Mouse (Mus musculus) midbrain, embryonic 14.5 days (tissue): ENCODE measurements at regions not wholly inside any gene's neighbourhood (a gene's known extent, or its start where the extent isn't known, plus 50 kb on each side); places are given as distances from the start of the nearest gene placed in this dataset.

Experiments
- ATAC-seq: fragments of 200-750 bp; cut with Nextera tagmentation; 2 replicates; pipeline ENCODE4 v1.8.0; 2017; ENCODE audit warnings: moderate number of reproducible peaks, moderate library complexity; ENCODE audit not compliant: low FRiP score, low TSS enrichment
- DNase-seq: peaks from one replicate; pipeline ENCODE4 v3.0.0-alpha.2; 2015
- H3K27ac ChIP-seq: fragments of 300-500 bp; sonication (generic); replicated peaks from 2 replicates; pipeline ENCODE4 v1.5.1; 2014; ENCODE audit warnings: mild to moderate bottlenecking, low read depth, low read length, moderate library complexity
- H3K27me3 ChIP-seq: fragments of 300-500 bp; sonication (generic); 2 replicates; pipeline ENCODE4 v1.6.1; 2014; ENCODE audit warnings: low read length, control low read depth, mixed read lengths; ENCODE audit not compliant: control insufficient read depth, insufficient read depth
- H3K36me3 ChIP-seq: fragments of 300-500 bp; sonication (generic); 2 replicates; pipeline ENCODE4 v1.6.1; 2014; ENCODE audit warnings: low read length, control low read depth; ENCODE audit not compliant: control insufficient read depth, insufficient read depth
- H3K4me1 ChIP-seq: fragments of 300-500 bp; sonication (generic); 2 replicates; pipeline ENCODE4 v1.6.1; 2014; ENCODE audit warnings: mild to moderate bottlenecking, antibody characterized with exemption, low read length, control low read depth; ENCODE audit not compliant: control insufficient read depth, insufficient read depth
- H3K4me2 ChIP-seq: fragments of 300-500 bp; sonication (generic); 2 replicates; pipeline ENCODE4 v1.6.1; 2014; ENCODE audit warnings: mild to moderate bottlenecking, low read length, moderate library complexity
- H3K4me3 ChIP-seq: fragments of 300-500 bp; sonication (generic); replicated peaks from 2 replicates; pipeline ENCODE4 v1.5.1; 2014; ENCODE audit warnings: low read depth, low read length
- H3K9ac ChIP-seq: fragments of 300-500 bp; sonication (generic); replicated peaks from 2 replicates; pipeline ENCODE4 v1.6.1; 2014; ENCODE audit warnings: mild to moderate bottlenecking, low read length, moderate library complexity
- H3K9me3 ChIP-seq: fragments of 300-500 bp; sonication (generic); 2 replicates; pipeline ENCODE4 v1.6.1; 2016; ENCODE audit warnings: low read length, control low read depth, mixed read lengths; ENCODE audit not compliant: control insufficient read depth
- WGBS: fragments of 180-500 bp; shearing (Covaris S2); extraction: QIAGEN DNeasy Blood & Tissue Kit; methylation state at CpG from one replicate; pipeline ENCODE4 v1.1.7; 2014; 5-methylcytosine and 5-hydroxymethylcytosine counted together

GRCm38 (mm10) chr6:101793986-101794385, 416.3 kb upstream of the Pdzrn3 start:
- H3K4me2 ChIP-seq, result no peak overlapping the region
- H3K4me3 ChIP-seq, result no peak overlapping the region
- H3K9me3 ChIP-seq, result no peaks in the 10 kb centered on the region
- ATAC-seq (no peak), DNase-seq (no peak)
- H3K9ac ChIP-seq, result no peak overlapping the region
- no peak overlapping the region for H3K27ac ChIP-seq
- 67% methylated on average over 2 of the region's 2 CpGs for WGBS
- H3K4me1 ChIP-seq, result no peaks in the 10 kb centered on the region
- H3K27me3 ChIP-seq, result no peaks in the 10 kb centered on the region
- no peaks in the 10 kb centered on the region for H3K36me3 ChIP-seq

GRCm38 (mm10) chr6:101777864-101778263, 400.2 kb upstream of the Pdzrn3 start:
- H3K4me3 ChIP-seq, result no peak overlapping the region
- H3K9ac ChIP-seq, result no peak overlapping the region
- 98% methylated on average over 3 of the region's 3 CpGs for WGBS
- H3K27me3 ChIP-seq, result no peaks in the 10 kb centered on the region
- H3K36me3 ChIP-seq, result no peaks in the 10 kb centered on the region
- no peaks in the 10 kb centered on the region for H3K4me1 ChIP-seq
- DNase-seq, result no peak
- H3K4me2 ChIP-seq, result no peak overlapping the region
- H3K9me3 ChIP-seq, result no peaks in the 10 kb centered on the region
- no peak overlapping the region for H3K27ac ChIP-seq
- ATAC-seq, result no peak

- H3K27me3 ChIP-seq, result no peaks in the 10 kb centered on the region
- no peak overlapping the region for H3K27ac ChIP-seq
- ATAC-seq, result no peak
- WGBS, result 61% methylated on average over 5 of the region's 5 CpGs
- no peak overlapping the region for H3K4me3 ChIP-seq
- H3K4me1 ChIP-seq, result no peaks in the 10 kb centered on the region
- H3K36me3 ChIP-seq, result no peaks in the 10 kb centered on the region
- no peaks in the 10 kb centered on the region for H3K9me3 ChIP-seq
- no peak overlapping the region for H3K9ac ChIP-seq
- DNase-seq, result no peak
- H3K4me2 ChIP-seq, result no peak overlapping the region
These were observed 395.5 kb upstream of the Pdzrn3 start for GRCm38 (mm10) chr6:101773151-101773550.

- no peak overlapping the region for H3K9ac ChIP-seq
- no peak for DNase-seq
- no peaks in the 10 kb centered on the region for H3K36me3 ChIP-seq
- no peaks in the 10 kb centered on the region for H3K4me1 ChIP-seq
- WGBS, result 39% methylated on average over 3 of the region's 3 CpGs
- H3K4me2 ChIP-seq, result no peak overlapping the region
- no peak for ATAC-seq
- no peaks in the 10 kb centered on the region for H3K27me3 ChIP-seq
- H3K4me3 ChIP-seq, result no peak overlapping the region
- H3K27ac ChIP-seq, result no peak overlapping the region
- H3K9me3 ChIP-seq, result no peaks in the 10 kb centered on the region
These were observed 357.4 kb upstream of the Pdzrn3 start for GRCm38 (mm10) chr6:101735107-101735506.

- H3K4me1 ChIP-seq, result no peaks in the 10 kb centered on the region
- ATAC-seq (no peak), DNase-seq (no peak)
- no peak overlapping the region for H3K27ac ChIP-seq
- H3K9me3 ChIP-seq, result no peaks in the 10 kb centered on the region
- H3K27me3 ChIP-seq, result no peaks in the 10 kb centered on the region
- no peak overlapping the region for H3K4me2 ChIP-seq
- no peak overlapping the region for H3K9ac ChIP-seq
- no peak overlapping the region for H3K4me3 ChIP-seq
- no peaks in the 10 kb centered on the region for H3K36me3 ChIP-seq
These were observed 342.8 kb upstream of the Pdzrn3 start for GRCm38 (mm10) chr6:101720513-101720912.

- no peak for DNase-seq
- H3K9me3 ChIP-seq, result no peaks in the 10 kb centered on the region
- no peaks in the 10 kb centered on the region for H3K4me1 ChIP-seq
- no peak overlapping the region for H3K9ac ChIP-seq
- H3K27me3 ChIP-seq, result no peaks in the 10 kb centered on the region
- no peak overlapping the region for H3K27ac ChIP-seq
- H3K4me2 ChIP-seq, result no peak overlapping the region
- WGBS, result 93% methylated on average over 2 of the region's 2 CpGs
- no peaks in the 10 kb centered on the region for H3K36me3 ChIP-seq
- no peak for ATAC-seq
- no peak overlapping the region for H3K4me3 ChIP-seq
These were observed 312.0 kb upstream of the Pdzrn3 start for GRCm38 (mm10) chr6:101689684-101690083.

- H3K4me1 ChIP-seq, result no peaks in the 10 kb centered on the region
- DNase-seq, result no peak
- ATAC-seq, result no peak
These were observed 308.9 kb upstream of the Pdzrn3 start for GRCm38 (mm10) chr6:101686578-101686977.

GRCm38 (mm10) chr6:101685734-101686133, 308.0 kb upstream of the Pdzrn3 start:
- H3K4me1 ChIP-seq, result no peaks in the 10 kb centered on the region
- DNase-seq (peak; percentile 44), ATAC-seq (no peak; the same call in 1 of the 2 replicates)
- H3K27ac ChIP-seq, result no peak overlapping the region
- WGBS, result 55% methylated on average over 8 of the region's 8 CpGs
- H3K4me3 ChIP-seq, result no peak overlapping the region
- H3K27me3 ChIP-seq, result no peaks in the 10 kb centered on the region
- H3K9ac ChIP-seq, result no peak overlapping the region
- H3K36me3 ChIP-seq, result no peaks in the 10 kb centered on the region
- H3K4me2 ChIP-seq, result peak overlapping the region; percentile 32
- H3K9me3 ChIP-seq, result no peaks in the 10 kb centered on the region

More at GRCm38 (mm10) chr6:101686578-101686977, 308.9 kb upstream of the Pdzrn3 start:
- H3K36me3 ChIP-seq, result no peaks in the 10 kb centered on the region
- H3K27ac ChIP-seq, result no peak overlapping the region
- no peak overlapping the region for H3K4me2 ChIP-seq
- H3K27me3 ChIP-seq, result no peaks in the 10 kb centered on the region
- H3K9me3 ChIP-seq, result no peaks in the 10 kb centered on the region
- H3K4me3 ChIP-seq, result no peak overlapping the region
- H3K9ac ChIP-seq, result no peak overlapping the region

- WGBS, result 69% methylated on average over 2 of the region's 2 CpGs
- no peak for ATAC-seq
- no peaks in the 10 kb centered on the region for H3K27me3 ChIP-seq
- DNase-seq, result no peak
- no peak overlapping the region for H3K4me3 ChIP-seq
- no peaks in the 10 kb centered on the region for H3K9me3 ChIP-seq
- no peaks in the 10 kb centered on the region for H3K36me3 ChIP-seq
- no peaks in the 10 kb centered on the region for H3K4me1 ChIP-seq
- H3K27ac ChIP-seq, result no peak overlapping the region
- H3K9ac ChIP-seq, result no peak overlapping the region
- no peak overlapping the region for H3K4me2 ChIP-seq
These were observed 306.7 kb upstream of the Pdzrn3 start for GRCm38 (mm10) chr6:101684390-101684789.
